8 mouse cellular contexts compared by ENCODE assay signal in the genomic region with DNA sequence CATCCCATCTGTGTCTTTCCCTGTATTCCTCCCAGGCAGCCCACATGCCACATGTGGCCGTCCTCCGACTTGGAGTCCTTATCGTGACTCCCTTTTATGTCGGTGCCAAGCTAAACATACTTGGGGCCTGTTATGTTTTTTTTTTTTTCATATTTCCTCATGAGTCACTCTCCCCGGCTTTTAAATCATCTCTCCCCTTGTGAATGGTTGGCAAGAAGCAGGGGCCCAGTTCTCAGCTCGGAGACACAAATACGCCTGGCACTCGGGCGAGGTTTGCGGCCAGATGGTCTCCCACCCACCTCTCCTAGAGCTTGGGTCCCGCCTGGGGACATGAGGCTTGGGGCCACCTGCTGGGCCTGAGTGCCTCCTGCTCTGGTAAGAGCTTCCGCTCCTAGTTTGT.
A peak's percentile ranks its signal among the peaks of the same experiment; 100 is the strongest.
DNase-seq lines count a peak whose midpoint lies in the region; ATAC-seq and TF ChIP-seq lines count a peak whose summit lies in the region.

No protein-coding gene starts in this region.

- ATAC-seq in kidney, embryonic 16.5 days (ENCODE audit: low FRiP score, low TSS enrichment) = no peak

- H3K9ac ChIP-seq in kidney, embryonic 16.5 days (replicated peaks; ENCODE audit: low read length) = no peak overlapping the region

- H3K4me2 ChIP-seq in kidney, embryonic 16.5 days (replicated peaks; ENCODE audit: low read depth, low read length) = no peak overlapping the region

- H3K4me3 ChIP-seq in kidney, adult 2 months (ENCODE audit: insufficient read depth, low read depth, low read length) = no peak overlapping the region
- H3K4me3 ChIP-seq in kidney, embryonic 16.5 days (ENCODE audit: low read length) = no peak overlapping the region
- H3K4me3 ChIP-seq in hindbrain, embryonic 10.5 days = no peak overlapping the region

- no peak overlapping the region for H3K27ac ChIP-seq in kidney, adult 2 months (ENCODE audit: insufficient read depth, low read depth, low read length)
- no peak overlapping the region for H3K27ac ChIP-seq in kidney, embryonic 16.5 days (ENCODE audit: low read length)
- H3K27ac ChIP-seq in hindbrain, embryonic 10.5 days = no peak overlapping the region

- peak; percentile 40 for DNase-seq in kidney, adult 2 months
- peak; percentile 37 to 70 for DNase-seq in cerebellum, postnatal 25 days
- DNase-seq in kidney, postnatal 36 days = peak; percentile 9 to 17
- peak; percentile 90 for DNase-seq in lung, postnatal 10 days
- no peak for DNase-seq in c-Kit-positive CD71-positive TER-119-positive erythroid progenitor cells, embryonic 14.5 days (ENCODE audit: low spot score)
- DNase-seq in hindbrain, embryonic 10.5 days (ENCODE audit: low spot score) = no peak
- DNase-seq in thymus, postnatal 14 days = no peak

- no peaks in the 10 kb centered on the region for H3K9me3 ChIP-seq in kidney, embryonic 16.5 days (ENCODE audit: low read length)
- 0 out of 2 replicates have a peak, but pooled peaks cover 3% of the 10 kb centered on the region for H3K9me3 ChIP-seq in hindbrain, embryonic 10.5 days

- TF ChIP-seq POLR2A in kidney, adult 2 months (IDR thresholded peaks at IDR 0.05; ENCODE audit: low read depth, low read length) = no peak

- no peak for TF ChIP-seq CTCF in kidney, adult 2 months (conservative IDR thresholded peaks at IDR 0.05; ENCODE audit: insufficient read depth, insufficient read length, low read depth, low read length)

- 54% methylated on average over 12 of the region's 12 CpGs for WGBS in kidney, adult 2 months
- 51% methylated on average over 12 of the region's 12 CpGs for WGBS in kidney, embryonic 16.5 days
- WGBS in hindbrain, embryonic 10.5 days = 84% methylated on average over 12 of the region's 12 CpGs

- H3K36me3 ChIP-seq in kidney, adult 2 months (ENCODE audit: control insufficient read depth, insufficient read depth, low read length) = no peaks in the 10 kb centered on the region
- H3K36me3 ChIP-seq in kidney, embryonic 16.5 days (ENCODE audit: insufficient read depth, low read length) = no peaks in the 10 kb centered on the region
- H3K36me3 ChIP-seq in hindbrain, embryonic 10.5 days = no peaks in the 10 kb centered on the region

- no peaks in the 10 kb centered on the region for H3K27me3 ChIP-seq in kidney, adult 2 months (replicated peaks; ENCODE audit: control insufficient read depth, insufficient read depth, low read length)
- no peaks in the 10 kb centered on the region for H3K27me3 ChIP-seq in kidney, embryonic 16.5 days (ENCODE audit: insufficient read depth, low read length)
- peaks cover 15% of the 10 kb centered on the region; the same call in 1 of the 2 replicates for H3K27me3 ChIP-seq in hindbrain, embryonic 10.5 days (ENCODE audit: insufficient read depth, poor library complexity, severe bottlenecking)

- H3K4me1 ChIP-seq in kidney, adult 2 months (ENCODE audit: control insufficient read depth, insufficient read depth, low read length) = no peaks in the 10 kb centered on the region
- peaks cover 7% of the 10 kb centered on the region for H3K4me1 ChIP-seq in kidney, embryonic 16.5 days (ENCODE audit: insufficient read depth, low read length)
- H3K4me1 ChIP-seq in hindbrain, embryonic 10.5 days (replicated peaks) = peaks cover 24% of the 10 kb centered on the region

Comparison
In these comparisons a context has a peak if more than half of its experiments do, and no peak if none do; other contexts are left out.
1. DNase-seq: peak in kidney, adult 2 months (single experiment), cerebellum, postnatal 25 days (2 of 2), kidney, postnatal 36 days (2 of 2) and lung, postnatal 10 days (single experiment); none in c-Kit-positive CD71-positive TER-119-positive erythroid progenitor cells, embryonic 14.5 days (single experiment), hindbrain, embryonic 10.5 days (single experiment) and thymus, postnatal 14 days (single experiment).